Mouse (Mus musculus) intestine, embryonic 14.5 days (tissue): ENCODE measurements at regions not wholly inside any gene's neighbourhood (a gene's known extent, or its start where the extent isn't known, plus 50 kb on each side); places are given as distances from the start of the nearest gene placed in this dataset.
A peak's percentile ranks its signal among the peaks of the same experiment; 100 is the strongest.
"Not testable (repeated sequence)": the region's sequence is repeated elsewhere in the genome, so short reads cannot be mapped to it uniquely, and the experiment has no call there.

Experiments
- ATAC-seq: fragments of 200-750 bp; cut with Nextera tagmentation; replicated peaks from 2 replicates; pipeline ENCODE4 v1.8.0; 2017; ENCODE audit warnings: low read depth, moderate number of reproducible peaks, moderate TSS enrichment, moderate library complexity; ENCODE audit not compliant: low FRiP score, low TSS enrichment
- DNase-seq: peaks from one replicate; pipeline ENCODE4 v3.0.0-alpha.2; 2018; ENCODE audit warnings: low spot score
- H3K27ac ChIP-seq: fragments of 300-500 bp; sonication (generic); 2 replicates; pipeline ENCODE4 v1.5.1; 2014; ENCODE audit warnings: low read depth, mild to moderate bottlenecking, control low read depth
- H3K27me3 ChIP-seq: fragments of 300-500 bp; sonication (generic); replicated peaks from 2 replicates; pipeline ENCODE4 v1.6.1; 2014; ENCODE audit warnings: low read length, control low read depth; ENCODE audit not compliant: control insufficient read depth, insufficient read depth
- H3K36me3 ChIP-seq: fragments of 300-500 bp; sonication (generic); 2 replicates; pipeline ENCODE4 v1.6.1; 2014; ENCODE audit warnings: low read length, control low read depth; ENCODE audit not compliant: control insufficient read depth, insufficient read depth
- H3K4me1 ChIP-seq: fragments of 300-500 bp; sonication (generic); replicated peaks from 2 replicates; pipeline ENCODE4 v1.6.1; 2014; ENCODE audit warnings: low read length, control low read depth, mixed read lengths; ENCODE audit not compliant: control insufficient read depth, insufficient read depth
- H3K4me2 ChIP-seq: fragments of 300-500 bp; sonication (generic); 2 replicates; pipeline ENCODE4 v1.6.1; 2014; ENCODE audit warnings: low read length
- H3K4me3 ChIP-seq: fragments of 300-500 bp; sonication (generic); 2 replicates; pipeline ENCODE4 v1.5.1; 2014; ENCODE audit warnings: low read depth, low read length, control low read depth, mixed read lengths
- H3K9ac ChIP-seq: fragments of 300-500 bp; sonication (generic); 2 replicates; pipeline ENCODE4 v1.6.1; 2014; ENCODE audit warnings: mild to moderate bottlenecking, low read length
- H3K9me3 ChIP-seq: fragments of 300-500 bp; sonication (generic); 2 replicates; pipeline ENCODE4 v1.6.1; 2016; ENCODE audit warnings: low read length, control low read depth; ENCODE audit not compliant: control insufficient read depth
- WGBS: fragments of 180-500 bp; shearing (Covaris S2); extraction: QIAGEN DNeasy Blood & Tissue Kit; methylation state at CpG from one replicate; pipeline ENCODE4 v1.1.7; 2014; 5-methylcytosine and 5-hydroxymethylcytosine counted together

- 41% methylated on average over 1 of the region's 1 CpGs for WGBS
- DNase-seq: no peak
- 0 out of 2 replicates have a peak, but pooled peaks have one; percentile 27 for ATAC-seq
- Histone ChIP-seq H3K9ac (no peak overlapping the region), H3K27me3 (no peaks in the 10 kb centered on the region), H3K27ac (no peak overlapping the region), H3K36me3 (no peaks in the 10 kb centered on the region), H3K4me3 (no peak overlapping the region), H3K9me3 (no peaks in the 10 kb centered on the region), H3K4me1 (no peaks in the 10 kb centered on the region), H3K4me2 (no peak overlapping the region)
Measured at GRCm38 (mm10) chr8:51409123-51409522, 2102.4 kb upstream of the Aga start.

- DNase-seq (no peak), ATAC-seq (no peak)
- Histone ChIP-seq H3K4me1 (no peaks in the 10 kb centered on the region), H3K9me3 (no peaks in the 10 kb centered on the region), H3K27ac (no peak overlapping the region), H3K27me3 (no peaks in the 10 kb centered on the region), H3K36me3 (no peaks in the 10 kb centered on the region), H3K4me2 (no peak overlapping the region), H3K4me3 (no peak overlapping the region), H3K9ac (no peak overlapping the region)
- 82% methylated on average over 1 of the region's 1 CpGs for WGBS
Measured at GRCm38 (mm10) chr8:51428443-51428842, 2083.1 kb upstream of the Aga start.

- ATAC-seq (no peak), DNase-seq (no peak)
- no peak overlapping the region for H3K4me3 ChIP-seq
- no peaks in the 10 kb centered on the region for H3K9me3 ChIP-seq
- H3K4me1 ChIP-seq: no peaks in the 10 kb centered on the region
- no peaks in the 10 kb centered on the region for H3K36me3 ChIP-seq
- H3K4me2 ChIP-seq: no peak overlapping the region
- H3K27ac ChIP-seq: no peak overlapping the region
- WGBS: 82% methylated on average over 3 of the region's 3 CpGs
- no peak overlapping the region for H3K9ac ChIP-seq
- no peaks in the 10 kb centered on the region for H3K27me3 ChIP-seq
Measured at GRCm38 (mm10) chr8:51428851-51429250, 2082.7 kb upstream of the Aga start.

GRCm38 (mm10) chr8:51447636-51448035 lies 2063.9 kb upstream of the Aga start:
- 86% methylated on average over 5 of the region's 5 CpGs for WGBS
- H3K27ac ChIP-seq: no peak overlapping the region

GRCm38 (mm10) chr8:51448600-51448999 lies 2062.9 kb upstream of the Aga start:
- no peak for DNase-seq
- Histone ChIP-seq H3K27me3 (no peaks in the 10 kb centered on the region), H3K4me2 (no peak overlapping the region), H3K4me1 (no peaks in the 10 kb centered on the region), H3K36me3 (no peaks in the 10 kb centered on the region), H3K9me3 (no peaks in the 10 kb centered on the region), H3K27ac (no peak overlapping the region), H3K4me3 (no peak overlapping the region), H3K9ac (no peak overlapping the region)
- 58% methylated on average over 2 of the region's 2 CpGs for WGBS
- no peak for ATAC-seq

More at GRCm38 (mm10) chr8:51447636-51448035, 2063.9 kb upstream of the Aga start:
- Histone ChIP-seq H3K36me3 (no peaks in the 10 kb centered on the region), H3K4me2 (no peak overlapping the region), H3K9me3 (no peaks in the 10 kb centered on the region), H3K27me3 (no peaks in the 10 kb centered on the region), H3K4me3 (no peak overlapping the region), H3K9ac (no peak overlapping the region), H3K4me1 (no peaks in the 10 kb centered on the region)
- DNase-seq (no peak), ATAC-seq (no peak)

- ATAC-seq (no peak), DNase-seq (no peak)
- H3K9ac ChIP-seq: no peak overlapping the region
- no peaks in the 10 kb centered on the region for H3K27me3 ChIP-seq
- no peaks in the 10 kb centered on the region for H3K9me3 ChIP-seq
- H3K4me3 ChIP-seq: no peak overlapping the region
- H3K4me1 ChIP-seq: no peaks in the 10 kb centered on the region
- no peaks in the 10 kb centered on the region for H3K36me3 ChIP-seq
- H3K27ac ChIP-seq: no peak overlapping the region
- H3K4me2 ChIP-seq: no peak overlapping the region
- 56% methylated on average over 3 of the region's 3 CpGs for WGBS
Measured at GRCm38 (mm10) chr8:51479406-51479805, 2032.1 kb upstream of the Aga start.

- H3K27ac ChIP-seq: no peak overlapping the region
- DNase-seq (no peak), ATAC-seq (no peak)
- H3K9me3 ChIP-seq: no peaks in the 10 kb centered on the region
- no peak overlapping the region for H3K4me3 ChIP-seq
- H3K4me1 ChIP-seq: no peaks in the 10 kb centered on the region
- H3K9ac ChIP-seq: no peak overlapping the region
- no peak overlapping the region for H3K4me2 ChIP-seq
- H3K27me3 ChIP-seq: no peaks in the 10 kb centered on the region
- 83% methylated on average over 4 of the region's 4 CpGs for WGBS
- no peaks in the 10 kb centered on the region for H3K36me3 ChIP-seq
Measured at GRCm38 (mm10) chr8:51502567-51502966, 2009.0 kb upstream of the Aga start.

- no peak overlapping the region for H3K4me3 ChIP-seq
- no peak overlapping the region for H3K27ac ChIP-seq
- H3K9ac ChIP-seq: no peak overlapping the region
- H3K4me1 ChIP-seq: no peaks in the 10 kb centered on the region
- 46% methylated on average over 2 of the region's 2 CpGs for WGBS
- DNase-seq (no peak), ATAC-seq (no peak)
- no peaks in the 10 kb centered on the region for H3K36me3 ChIP-seq
- H3K9me3 ChIP-seq: no peaks in the 10 kb centered on the region
- H3K27me3 ChIP-seq: no peaks in the 10 kb centered on the region
- H3K4me2 ChIP-seq: no peak overlapping the region
Measured at GRCm38 (mm10) chr8:51523163-51523562, 1988.4 kb upstream of the Aga start.

GRCm38 (mm10) chr8:51553118-51553517 lies 1958.4 kb upstream of the Aga start:
- ATAC-seq, DNase-seq, H3K27ac ChIP-seq, H3K9me3 ChIP-seq, H3K4me3 ChIP-seq, H3K4me2 ChIP-seq, H3K36me3 ChIP-seq, H3K27me3 ChIP-seq, H3K4me1 ChIP-seq, H3K9ac ChIP-seq: not testable (repeated sequence)
- 73% methylated on average over 3 of the region's 3 CpGs for WGBS
